14 mouse cellular contexts compared by ENCODE assay signal in genomic region chr6:61978379-61978778, GRCm38 (mm10).
DNase-seq lines count a peak whose midpoint lies in the region; ATAC-seq lines count a peak whose summit lies in the region.
"Had no signal": no experiment of that assay in that cellular context is flagged by ENCODE, and none has a peak within 500 bp of the region (broad histone marks: within the 10 kb centered on the region; RNA-seq: fewer than 3 reads in every experiment).

No protein-coding gene starts in this region.

- no peaks in the 10 kb centered on the region for H3K27me3 ChIP-seq in hindbrain, embryonic 11.5 days (ENCODE audit: control insufficient read depth, insufficient read depth, low read length)
- H3K27me3 ChIP-seq in hindbrain, embryonic 14.5 days (ENCODE audit: control insufficient read depth, insufficient read depth, low read length), result no peaks in the 10 kb centered on the region
- H3K27me3 ChIP-seq: liver, embryonic 13.5 days had no signal

- ATAC-seq in hindbrain, embryonic 11.5 days (ENCODE audit: low FRiP score), result no peak
- ATAC-seq in hindbrain, embryonic 14.5 days (ENCODE audit: low FRiP score), result no peak
- ATAC-seq: intestine, embryonic 16.5 days had no signal

- no peaks in the 10 kb centered on the region for H3K4me1 ChIP-seq in hindbrain, embryonic 11.5 days (replicated peaks; ENCODE audit: control insufficient read depth, insufficient read depth, low read length)
- no peaks in the 10 kb centered on the region for H3K4me1 ChIP-seq in hindbrain, embryonic 14.5 days (replicated peaks; ENCODE audit: control insufficient read depth, insufficient read depth, low read length)
- H3K4me1 ChIP-seq: liver, embryonic 13.5 days had no signal

- no peak overlapping the region for H3K4me3 ChIP-seq in hindbrain, embryonic 11.5 days (ENCODE audit: low read depth, low read length)
- no peak overlapping the region for H3K4me3 ChIP-seq in hindbrain, embryonic 14.5 days (replicated peaks; ENCODE audit: low read length)
- H3K4me3 ChIP-seq: liver, embryonic 13.5 days; myocyte had no signal

- no peaks in the 10 kb centered on the region for H3K36me3 ChIP-seq in hindbrain, embryonic 11.5 days (ENCODE audit: control insufficient read depth, insufficient read depth, low read length)
- no peaks in the 10 kb centered on the region for H3K36me3 ChIP-seq in hindbrain, embryonic 14.5 days (replicated peaks; ENCODE audit: control insufficient read depth, insufficient read depth)
- H3K36me3 ChIP-seq: liver, embryonic 13.5 days had no signal

- H3K27ac ChIP-seq in hindbrain, embryonic 11.5 days (ENCODE audit: low read depth, low read length), result no peak overlapping the region
- H3K27ac ChIP-seq in hindbrain, embryonic 14.5 days, result no peak overlapping the region
- H3K27ac ChIP-seq: liver, embryonic 13.5 days had no signal

- WGBS in hindbrain, embryonic 11.5 days, result 29% methylated on average over 2 of the region's 2 CpGs
- 33% methylated on average over 2 of the region's 2 CpGs for WGBS in hindbrain, embryonic 14.5 days

- H3K9ac ChIP-seq in hindbrain, embryonic 11.5 days (ENCODE audit: low read depth, low read length), result no peak overlapping the region
- H3K9ac ChIP-seq in hindbrain, embryonic 14.5 days, result no peak overlapping the region
- H3K9ac ChIP-seq: liver, embryonic 13.5 days had no signal

- no peak overlapping the region for H3K4me2 ChIP-seq in hindbrain, embryonic 11.5 days (replicated peaks; ENCODE audit: low read depth, low read length)
- no peak overlapping the region for H3K4me2 ChIP-seq in hindbrain, embryonic 14.5 days (replicated peaks)
- H3K4me2 ChIP-seq: liver, embryonic 13.5 days had no signal

- peak; percentile 4 to 9 for DNase-seq in cerebellum, adult 18-20 months
- DNase-seq in cerebellum, adult 11 months, result no peak
- peak; percentile 5 for DNase-seq in hindbrain, embryonic 11.5 days (ENCODE audit: low spot score)
- no peak for DNase-seq in hindbrain, embryonic 14.5 days (ENCODE audit: low spot score)
- peak; percentile 2 for DNase-seq in right cerebral cortex, adult 18-20 months
- no peak for DNase-seq in right cerebral cortex, postnatal 14 days
- DNase-seq in urinary bladder, postnatal 4 days (ENCODE audit: low spot score in 2 of 2), result no peak
- no peak for DNase-seq in adrenal gland, postnatal 4 days (ENCODE audit: low spot score in 2 of 2)
- DNase-seq: gastrocnemius, postnatal 36 days; kidney, postnatal 4 days; liver, embryonic 13.5 days; spleen, adult 18-20 months had no signal

- H3K9me3 ChIP-seq in hindbrain, embryonic 11.5 days (ENCODE audit: control insufficient read depth, low read length), result no peaks in the 10 kb centered on the region
- no peaks in the 10 kb centered on the region for H3K9me3 ChIP-seq in hindbrain, embryonic 14.5 days (ENCODE audit: control insufficient read depth, low read length)
- H3K9me3 ChIP-seq: liver, embryonic 13.5 days had no signal

Comparison
In these comparisons a context has a peak if more than half of its experiments do, and no peak if none do; other contexts are left out.
1. DNase-seq: peak in cerebellum, adult 18-20 months (2 of 2), hindbrain, embryonic 11.5 days (single experiment) and right cerebral cortex, adult 18-20 months (single experiment); none in cerebellum, adult 11 months (single experiment), hindbrain, embryonic 14.5 days (single experiment), right cerebral cortex, postnatal 14 days (single experiment), urinary bladder, postnatal 4 days (0 of 2) and adrenal gland, postnatal 4 days (0 of 2).